Mouse (Mus musculus): Measurements from ENCODE around the gene G430095P16Rik.
A peak's percentile ranks its signal among the peaks of the same experiment; 100 is the strongest.

G430095P16Rik gene

DNA sequence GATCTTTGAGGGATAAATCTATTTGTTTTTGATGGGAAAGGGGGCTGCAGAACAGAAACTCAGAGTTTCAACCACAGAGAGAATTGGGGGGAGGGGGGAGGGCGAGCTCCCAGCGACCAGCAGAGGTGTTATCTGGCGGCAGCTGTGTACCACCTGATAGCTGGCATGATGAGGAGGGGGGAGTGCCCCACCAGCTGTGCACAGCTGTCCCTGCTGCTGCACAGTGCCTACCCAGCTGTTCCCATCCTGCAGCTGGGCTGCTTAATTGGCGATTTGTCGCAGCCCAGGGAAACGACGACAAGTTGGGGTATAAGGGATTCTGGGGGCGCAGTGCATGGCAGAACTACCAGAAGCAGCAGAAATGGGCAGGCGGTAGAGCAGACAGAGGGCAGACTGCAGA, 1.9 kb downstream of the G430095P16Rik start:
- DNase-seq (ENCODE audit: low read depth), result no peak

- no peak for DNase-seq (ENCODE audit: low read depth)
Observed at GRCm38 (mm10) chr8:84725246-84725940, 2.6 kb downstream of the G430095P16Rik start.

DNA sequence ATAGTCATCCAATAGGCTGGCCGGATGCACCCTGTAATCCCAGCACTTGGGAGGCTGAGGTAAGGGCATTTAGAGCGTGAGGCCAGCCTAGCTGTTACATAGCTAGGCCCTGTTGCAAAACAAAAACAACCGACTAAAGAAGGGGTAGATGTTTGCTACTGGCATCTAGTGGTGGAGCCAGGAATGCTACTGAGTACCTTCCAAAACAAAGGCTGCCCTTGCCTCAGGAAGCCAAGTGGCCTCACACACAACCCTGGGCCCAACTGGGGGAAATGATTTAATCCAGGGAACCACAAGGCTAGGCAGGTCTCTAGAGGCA, 3.1 kb downstream of the G430095P16Rik start:
- peak; percentile 70 for DNase-seq (ENCODE audit: low read depth)

DNA sequence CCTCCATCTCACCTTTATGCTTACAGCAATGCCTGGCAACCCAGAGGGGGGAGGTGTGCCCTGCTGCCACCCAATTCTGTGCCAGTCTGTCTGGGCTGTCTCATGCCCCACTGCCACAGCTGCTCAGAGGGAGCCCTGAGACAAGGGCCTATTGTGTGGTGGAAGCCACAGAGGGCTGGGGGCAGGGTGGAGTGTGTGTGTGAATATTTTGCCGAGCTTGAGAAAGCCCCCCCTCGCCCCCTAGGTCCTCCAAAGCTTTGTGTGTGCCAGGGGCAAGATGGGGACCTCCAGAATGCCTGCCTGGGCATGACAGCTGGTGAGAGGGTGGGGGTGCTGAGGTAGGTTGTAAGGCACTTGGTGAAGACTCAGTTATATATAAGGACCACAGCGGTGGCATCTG, 5.7 kb downstream of the G430095P16Rik start:
- no peak for DNase-seq (ENCODE audit: low read depth)

- DNase-seq (ENCODE audit: low read depth), result no peak
Observed at GRCm38 (mm10) chr8:84729921-84730362, 7.1 kb downstream of the G430095P16Rik start.

DNA sequence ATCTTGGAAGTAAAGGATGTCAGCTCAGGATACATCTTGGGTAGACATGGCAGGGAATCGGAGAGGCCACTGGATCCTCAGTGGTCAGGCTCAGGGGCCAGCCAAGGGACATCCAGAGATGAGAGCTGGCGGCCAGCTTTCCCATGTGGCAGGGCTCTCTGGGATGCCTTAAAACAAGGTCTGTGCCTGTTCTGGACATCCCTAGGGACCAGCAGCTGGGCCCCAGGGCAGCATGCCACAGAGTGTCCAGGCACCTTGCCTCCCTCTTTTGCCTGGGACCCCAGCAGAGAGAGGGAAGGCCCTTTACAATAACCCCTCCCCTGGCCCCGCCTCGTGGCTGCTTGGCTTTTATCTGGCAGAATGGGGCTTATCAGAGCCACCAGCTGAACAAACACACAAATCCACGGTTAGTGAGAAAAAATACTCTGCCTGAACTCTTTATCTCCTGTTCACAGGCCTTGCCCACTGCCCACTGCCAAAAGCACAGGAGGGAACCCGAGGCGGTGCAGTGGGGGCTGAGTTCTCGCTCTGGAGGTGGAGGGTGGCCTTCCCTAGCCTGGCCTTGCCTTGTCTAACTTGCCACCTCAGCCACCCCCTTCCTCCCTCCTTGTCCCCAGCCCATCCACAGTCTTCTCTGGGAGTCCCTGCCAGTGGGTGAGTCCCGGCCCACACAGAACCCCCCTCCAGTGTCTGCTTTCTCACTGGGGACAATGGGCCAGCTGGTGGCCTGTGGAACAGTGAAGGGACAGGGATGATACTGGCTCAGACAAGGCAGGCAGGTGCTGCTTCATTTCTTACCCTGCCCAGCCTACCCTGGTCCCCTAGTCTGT, 7.9 kb downstream of the G430095P16Rik start:
- no peak for DNase-seq (ENCODE audit: low read depth)

GRCm38 (mm10) chr8:84731371-84732177, 8.8 kb downstream of the G430095P16Rik start:
- no peak for DNase-seq (ENCODE audit: low read depth)

DNA sequence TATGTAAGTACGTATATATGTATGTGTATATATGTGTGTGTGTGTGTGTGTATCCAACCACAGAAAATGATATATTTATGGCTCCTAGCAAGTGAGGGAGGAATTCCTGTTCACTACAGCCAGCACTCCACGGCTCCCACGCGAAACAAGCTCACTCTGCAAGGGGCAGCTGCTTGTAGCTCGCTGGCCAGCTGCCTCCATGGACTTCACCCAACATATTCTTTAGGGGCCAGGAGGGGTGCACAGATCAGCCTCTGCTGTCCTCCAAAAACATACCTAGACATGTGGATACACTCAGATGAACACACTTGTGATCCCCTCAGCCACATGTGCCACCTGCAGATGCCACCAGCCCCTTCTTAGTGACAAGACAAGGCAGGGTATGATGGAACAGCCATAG, 9.7 kb downstream of the G430095P16Rik start:
- no peak for DNase-seq (ENCODE audit: low read depth)

GRCm38 (mm10) chr8:84732996-84733395, 10.2 kb downstream of the G430095P16Rik start:
- DNase-seq (ENCODE audit: low read depth), result no peak

DNA sequence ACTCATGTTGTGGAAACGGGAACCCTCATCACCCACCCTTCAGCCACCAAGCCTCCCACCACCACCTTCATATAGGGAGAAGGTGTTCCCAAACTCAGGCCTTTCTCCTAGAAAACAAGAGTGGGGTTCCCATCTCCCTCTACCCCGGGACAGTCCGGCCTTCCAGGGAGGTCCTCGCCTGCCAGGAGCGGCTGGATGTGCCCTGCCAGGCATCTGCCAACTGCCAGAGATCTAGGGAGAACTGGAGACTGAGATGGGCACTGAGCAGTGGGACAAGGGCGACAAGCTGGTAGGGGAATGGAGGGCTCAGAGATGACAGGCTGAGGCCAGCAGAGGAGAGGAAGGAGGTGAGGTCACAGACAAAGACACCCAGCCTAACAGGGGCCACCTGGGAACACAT, 11.2 kb downstream of the G430095P16Rik start:
- DNase-seq (ENCODE audit: low read depth), result no peak

GRCm38 (mm10) chr8:84734680-84735079, 11.9 kb downstream of the G430095P16Rik start:
- DNase-seq (ENCODE audit: low read depth), result no peak

GRCm38 (mm10) chr8:84735597-84735996, 12.8 kb downstream of the G430095P16Rik start:
- DNase-seq (ENCODE audit: low read depth), result no peak

DNA sequence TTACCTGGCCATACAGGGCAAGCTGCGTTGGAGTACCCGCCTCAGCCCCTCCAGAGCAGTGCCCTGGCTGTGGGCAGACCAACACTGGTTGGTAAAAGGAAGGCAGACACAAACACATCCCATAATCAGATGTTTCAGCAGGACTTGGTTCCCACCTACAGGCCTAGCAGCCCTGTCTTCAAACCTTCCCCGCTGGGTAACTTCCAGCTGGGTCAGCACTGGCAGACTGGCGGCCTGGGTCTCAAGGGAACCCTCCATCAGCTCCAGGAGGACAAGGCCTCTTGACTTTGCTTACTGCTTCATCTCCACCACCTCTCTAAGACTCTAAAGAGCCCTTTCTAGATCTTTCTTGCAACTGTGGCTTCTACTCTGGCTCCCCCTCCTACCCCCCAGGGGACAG, 13.7 kb downstream of the G430095P16Rik start:
- DNase-seq (ENCODE audit: low read depth), result no peak

GRCm38 (mm10) chr8:84737608-84738007, 14.8 kb downstream of the G430095P16Rik start:
- DNase-seq (ENCODE audit: low read depth), result peak; percentile 89

DNA sequence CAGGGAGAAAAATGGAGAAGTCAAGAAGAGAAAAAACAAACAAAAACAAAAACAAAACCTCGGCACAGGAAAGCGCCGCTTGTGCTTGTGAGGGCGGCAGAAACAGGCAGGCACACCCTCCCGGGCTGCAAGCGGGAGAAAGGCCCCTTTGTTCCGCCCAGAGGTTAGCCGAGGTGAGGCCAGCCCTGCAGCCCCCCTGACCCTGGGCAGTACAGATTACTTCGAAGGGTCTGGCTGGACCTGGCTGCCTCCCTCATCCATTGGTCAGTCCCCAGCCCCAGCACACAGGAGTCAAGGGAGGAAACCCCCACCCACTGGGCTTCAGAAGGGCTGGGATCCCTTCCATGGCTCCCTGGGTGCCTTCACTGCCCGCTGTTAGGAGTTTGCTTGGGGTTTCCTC, 15.5 kb downstream of the G430095P16Rik start:
- no peak for DNase-seq (ENCODE audit: low read depth)

DNA sequence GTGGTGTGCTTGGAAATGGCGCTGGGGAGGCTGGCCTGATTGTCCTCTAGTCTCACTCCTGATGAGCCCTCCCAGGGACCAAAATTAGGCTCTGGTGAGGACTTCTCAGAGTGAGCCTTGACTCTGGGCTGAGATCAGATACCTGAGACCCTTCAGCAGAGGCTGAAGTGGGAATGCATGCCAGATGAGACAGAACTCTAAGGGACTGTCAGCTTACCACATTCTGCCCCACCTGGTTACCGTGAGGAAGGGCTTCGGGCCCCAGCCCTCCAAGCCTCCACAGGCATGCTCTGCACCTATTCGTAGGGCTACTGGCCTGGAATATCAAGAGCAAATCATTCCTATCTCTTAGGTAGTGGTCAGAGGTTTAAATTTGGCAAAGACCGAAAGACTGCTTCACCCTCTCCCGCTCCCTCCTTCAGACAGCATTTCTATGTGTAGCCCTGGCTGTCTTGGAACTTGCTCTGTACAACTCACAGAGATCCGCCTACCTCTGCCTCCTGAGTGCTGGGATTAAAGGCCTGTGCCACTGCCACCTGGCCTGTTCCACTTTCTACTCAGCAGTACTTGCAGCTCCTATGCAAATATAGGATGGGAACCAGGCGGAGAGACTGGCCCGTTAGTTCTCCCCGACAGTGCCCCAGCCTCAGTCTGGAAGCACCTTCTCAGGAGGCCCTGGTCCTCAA, 16.1 kb downstream of the G430095P16Rik start:
- DNase-seq (ENCODE audit: low read depth), result no peak

GRCm38 (mm10) chr8:84739401-84739742, 16.6 kb downstream of the G430095P16Rik start:
- no peak for DNase-seq (ENCODE audit: low read depth)

- DNase-seq (ENCODE audit: low read depth), result no peak
Observed at GRCm38 (mm10) chr8:84740895-84741843, 18.4 kb downstream of the G430095P16Rik start.

- no peak for DNase-seq (ENCODE audit: low read depth)
Observed at GRCm38 (mm10) chr8:84742171-84743053, 19.6 kb downstream of the G430095P16Rik start.

DNA sequence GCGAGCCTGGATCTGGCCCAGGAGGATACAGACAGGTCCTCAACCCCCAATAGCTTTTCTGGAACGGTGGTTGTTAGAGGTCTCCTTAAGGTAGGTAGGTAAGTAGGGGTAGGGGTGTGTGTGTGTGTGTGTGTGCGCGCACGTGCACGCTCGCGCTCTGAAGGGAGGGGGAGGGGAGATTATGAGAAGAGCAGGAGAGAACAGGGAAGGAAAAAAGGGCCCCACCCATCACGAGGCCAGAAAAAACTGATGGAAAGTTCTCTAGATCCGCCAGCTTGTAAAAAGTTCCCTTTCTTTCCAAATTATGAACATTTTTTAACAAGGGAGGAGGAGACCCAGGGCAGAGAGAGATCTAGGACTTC, 20.2 kb downstream of the G430095P16Rik start:
- DNase-seq (ENCODE audit: low read depth), result no peak

Data from naive thymus-derived CD4-positive, alpha-beta T cell, adult 2 months (primary cell).